Mouse (Mus musculus) bone marrow, adult 2 months (tissue): Measurements from ENCODE around the gene Btrc.

Source experiments
- CTCF ChIP-seq: fragments of 200-500 bp; IDR thresholded peaks from 2 replicates; pipeline ENCODE4 v1.5.1; 2011; ENCODE audit warnings: low read length, control low read depth; ENCODE audit not compliant: control insufficient read depth, insufficient read depth
- POLR2A ChIP-seq: fragments of 200-500 bp; IDR thresholded peaks from 2 replicates; pipeline ENCODE4 v1.6.1; 2011; ENCODE audit warnings: low read depth, mild to moderate bottlenecking, control low read depth, low read length, borderline replicate concordance; ENCODE audit not compliant: control insufficient read depth

GRCm38 (mm10) chr19:45549128-45549915 lies 185.8 kb downstream of the Btrc start:
- TF ChIP-seq CTCF (no peak), POLR2A (no peak)
